ENCODE assay signal across 17 mouse cellular contexts in the genomic region with DNA sequence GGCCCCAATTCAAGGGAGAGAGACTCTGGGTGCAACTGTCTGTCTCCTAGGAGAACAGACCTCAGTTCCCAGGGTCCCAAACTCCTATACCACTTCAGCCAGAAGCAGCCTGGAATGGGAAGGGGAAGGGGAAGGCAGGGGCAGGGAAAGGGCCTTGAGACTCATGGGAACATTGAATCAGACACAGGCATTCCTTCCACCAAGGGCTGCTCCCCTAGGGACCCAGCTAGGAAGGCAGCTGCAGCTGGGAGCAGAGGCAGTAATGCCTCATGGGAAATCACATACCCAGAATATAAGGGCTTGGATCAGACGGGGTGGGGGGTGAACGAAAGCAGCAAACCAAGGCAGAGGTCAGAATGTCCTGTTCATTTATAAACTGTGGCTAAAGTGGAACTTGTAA. TPM values are rescaled to one million over a fixed set of nuclear protein-coding genes. Genes with fewer than 3 reads are reported as not detected.
A peak's percentile ranks its signal among the peaks of the same experiment; 100 is the strongest.
DNase-seq lines count a peak whose midpoint lies in the region; ATAC-seq lines count a peak whose summit lies in the region.
"Had no signal": no experiment of that assay in that cellular context is flagged by ENCODE, and none has a peak within 500 bp of the region (broad histone marks: within the 10 kb centered on the region; RNA-seq: fewer than 3 reads in every experiment).

No protein-coding gene starts in this region.

- intact Hi-C loops in heart, postnatal 36 days (cut with DNase I), result no loop called here
- intact Hi-C loops in left cerebral cortex, postnatal 14 days (cut with DNase I), result no loop called here

- peak; percentile 49 for DNase-seq in heart, adult 8-10 months (ENCODE audit: low spot score)
- DNase-seq in heart, postnatal 36 days, result no peak
- peak; percentile 6 to 12 for DNase-seq in lung, adult 18-20 months
- no peak for DNase-seq in lung, postnatal 25 days (ENCODE audit: low spot score)
- DNase-seq in heart, postnatal 4 days, result peak; percentile 40
- peak; percentile 41 for DNase-seq in skeletal muscle tissue, adult 2 months (ENCODE audit: low read depth, low spot score)
- DNase-seq in left cerebral cortex, postnatal 14 days (ENCODE audit: low spot score in 2 of 2), result no peak
- DNase-seq: cerebellum, postnatal 10 days; right cerebral cortex, adult 18-20 months; thymus, postnatal 4 days had no signal

- no peak for ATAC-seq in monocyte, adult 5-6 weeks (replicated peaks; ENCODE audit: insufficient number of reproducible peaks, low FRiP score, low TSS enrichment, poor library complexity, severe bottlenecking)
- ATAC-seq: forebrain, embryonic 15.5 days; intestine, embryonic 16.5 days had no signal

RNA-seq across cellular contexts. Expression of a gene that starts 2.5 kb away (rescaled TPM):
- total RNA-seq in heart, adult 8-10 months (2022), result 10 to 100 TPM in 2 of 4 experiments, 1 to 10 TPM in 2; 6.3 to 15.9 (median 10.3) TPM
- 10 to 100 TPM; 12.7 to 17.0 TPM for total RNA-seq in heart, postnatal 36 days (2021)
- 1 to 10 TPM; 9.3 to 9.8 TPM for total RNA-seq in heart, postnatal 4 days (2021)
- not detected in 3 replicates for total RNA-seq in monocyte, adult 5-6 weeks (2017)
- 1 to 10 TPM; 8.2 to 9.3 TPM for total RNA-seq in left cerebral cortex, postnatal 14 days (2021)
- total RNA-seq: G1E; hematopoietic stem cell, adult 5-6 weeks; liver, adult 2 months had no signal

RNA-seq across cellular contexts. Expression of a gene that starts 18.6 kb away (rescaled TPM):
- total RNA-seq in heart, adult 8-10 months (2022), result 10 to 100 TPM; 13.9 to 25.4 (median 20.5) TPM
- 10 to 100 TPM; 23.6 to 33.0 TPM for total RNA-seq in heart, postnatal 36 days (2021)
- total RNA-seq in heart, postnatal 4 days (2021), result 10 to 100 TPM; 78.3 to 83.0 TPM
- not detected in 3 replicates for total RNA-seq in monocyte, adult 5-6 weeks (2017)
- 10 to 100 TPM; 12.9 to 13.0 TPM for total RNA-seq in left cerebral cortex, postnatal 14 days (2021)
- total RNA-seq: hematopoietic stem cell, adult 5-6 weeks had no signal

RNA-seq across cellular contexts. Expression of a gene that starts 42.7 kb away (rescaled TPM):
- total RNA-seq in heart, adult 8-10 months (2022), result 10 to 100 TPM; 33.4 to 37.9 (median 35.2) TPM
- total RNA-seq in heart, postnatal 36 days (2021), result 10 to 100 TPM; 32.7 to 37.9 TPM
- 10 to 100 TPM; 71.6 to 78.1 TPM for total RNA-seq in heart, postnatal 4 days (2021)
- 67.8 to 73.5 TPM (median 72.3 TPM) in 3 replicates for total RNA-seq in monocyte, adult 5-6 weeks (2017)
- total RNA-seq in left cerebral cortex, postnatal 14 days (2021), result 100 to 1,000 TPM; 111 to 113 TPM

RNA-seq across cellular contexts. Expression of a gene that starts 42.9 kb away (rescaled TPM):
- under 1 TPM in 3 of 4 experiments, not detected in 1; 0.30 to 0.35 (median 0.34) TPM for total RNA-seq in heart, adult 8-10 months (2022)
- total RNA-seq in heart, postnatal 36 days (2021), result not detected
- total RNA-seq in heart, postnatal 4 days (2021), result under 1 TPM in 1 of 2 experiments, not detected in 1; 0.54 TPM
- not detected in 3 replicates for total RNA-seq in monocyte, adult 5-6 weeks (2017)
- 1 to 10 TPM; 2.0 to 2.1 TPM for total RNA-seq in left cerebral cortex, postnatal 14 days (2021)

RNA-seq across cellular contexts. Expression of a gene that starts 46.8 kb away (rescaled TPM):
- not detected for total RNA-seq in heart, adult 8-10 months (2022)
- not detected for total RNA-seq in heart, postnatal 36 days (2021)
- total RNA-seq in heart, postnatal 4 days (2021), result not detected
- not detected in 3 replicates for total RNA-seq in monocyte, adult 5-6 weeks (2017)
- total RNA-seq in left cerebral cortex, postnatal 14 days (2021), result under 1 TPM; 0.22 to 0.36 TPM
- total RNA-seq: adrenal gland, postnatal 36 days; hematopoietic stem cell, adult 5-6 weeks; liver, adult 2 months had no signal

Comparison
In these comparisons a context has a peak if more than half of its experiments do, and no peak if none do; other contexts are left out.
1. DNase-seq: peak in heart, adult 8-10 months (single experiment), lung, adult 18-20 months (2 of 2), heart, postnatal 4 days (single experiment) and skeletal muscle tissue, adult 2 months (single experiment); none in heart, postnatal 36 days (0 of 2), lung, postnatal 25 days (single experiment) and left cerebral cortex, postnatal 14 days (0 of 2).
2. RNA of a gene that starts 18.6 kb away (total RNA-seq): 78.3 to 83.0 TPM in heart, postnatal 4 days, 23.6 to 33.0 TPM in heart, postnatal 36 days, 13.9 to 25.4 TPM in heart, adult 8-10 months and 12.9 to 13.0 TPM in left cerebral cortex, postnatal 14 days; not detected in monocyte, adult 5-6 weeks; every median in the first group is over 10 times any median in the second.